Mouse (Mus musculus): ENCODE measurements around the gene Gfra1. TPM values are rescaled to one million over a fixed set of nuclear protein-coding genes. Genes with fewer than 3 reads are reported as not detected.
A peak's percentile ranks its signal among the peaks of the same experiment; 100 is the strongest.

The Gfra1 gene
- polyA plus RNA-seq, 1 experiment from 2014 or later, result 6.6 TPM

- 0 out of 2 replicates have a peak, but pooled peaks cover 3% of the 10 kb centered on the region for H3K9me3 ChIP-seq
- H3K4me3 ChIP-seq, result no peak overlapping the region
- H3K9ac ChIP-seq, result no peak overlapping the region
- peak overlapping the region; percentile 26; the same call in 1 of the 2 replicates for H3K27ac ChIP-seq (replicated peaks)
- H3K4me1 ChIP-seq, result peaks cover 9% of the 10 kb centered on the region
- H3K27me3 ChIP-seq (replicated peaks), result no peaks in the 10 kb centered on the region
- 65% methylated on average over 3 of the region's 3 CpGs for WGBS
- no peaks in the 10 kb centered on the region for H3K36me3 ChIP-seq
- H3K4me2 ChIP-seq, result no peak overlapping the region
- ATAC-seq (ENCODE audit: extremely low read depth, insufficient number of reproducible peaks, low FRiP score, low TSS enrichment), result no peak
Measured at GRCm38 (mm10) chr19:58419278-58419677, 36.4 kb downstream of the Gfra1 start.

GRCm38 (mm10) chr19:58415173-58415572 lies 40.5 kb downstream of the Gfra1 start:
- H3K27ac ChIP-seq (replicated peaks), result no peak overlapping the region
- H3K4me2 ChIP-seq, result no peak overlapping the region
- H3K4me1 ChIP-seq, result peaks cover 13% of the 10 kb centered on the region
- H3K9ac ChIP-seq, result no peak overlapping the region
- ATAC-seq (ENCODE audit: extremely low read depth, insufficient number of reproducible peaks, low FRiP score, low TSS enrichment), result no peak
- H3K4me3 ChIP-seq, result no peak overlapping the region
- no peaks in the 10 kb centered on the region for H3K27me3 ChIP-seq (replicated peaks)
- H3K36me3 ChIP-seq, result no peaks in the 10 kb centered on the region
- H3K9me3 ChIP-seq, result 0 out of 2 replicates have a peak, but pooled peaks cover 3% of the 10 kb centered on the region
- 58% methylated on average over 4 of the region's 4 CpGs for WGBS

GRCm38 (mm10) chr19:58414733-58415132 lies 41.0 kb downstream of the Gfra1 start:
- H3K36me3 ChIP-seq, result no peaks in the 10 kb centered on the region
- H3K9ac ChIP-seq, result no peak overlapping the region
- H3K4me1 ChIP-seq, result peaks cover 10% of the 10 kb centered on the region
- no peak overlapping the region for H3K4me2 ChIP-seq
- ATAC-seq (ENCODE audit: extremely low read depth, insufficient number of reproducible peaks, low FRiP score, low TSS enrichment), result no peak
- no peak overlapping the region for H3K27ac ChIP-seq (replicated peaks)
- no peaks in the 10 kb centered on the region for H3K27me3 ChIP-seq (replicated peaks)
- no peak overlapping the region for H3K4me3 ChIP-seq
- H3K9me3 ChIP-seq, result 0 out of 2 replicates have a peak, but pooled peaks cover 5% of the 10 kb centered on the region

- Histone ChIP-seq H3K36me3 (no peaks in the 10 kb centered on the region), H3K9ac (0 out of 2 replicates have a peak overlapping the region, but pooled peaks have one; percentile 44), H3K27ac (replicated peaks) (no peak overlapping the region), H3K9me3 (0 out of 2 replicates have a peak, but pooled peaks cover 8% of the 10 kb centered on the region), H3K4me2 (peak overlapping the region; percentile 62), H3K4me3 (peak overlapping the region; percentile 30), H3K27me3 (replicated peaks) (no peaks in the 10 kb centered on the region), H3K4me1 (0 out of 2 replicates have a peak, but pooled peaks cover 4% of the 10 kb centered on the region)
- no peak for ATAC-seq (ENCODE audit: extremely low read depth, insufficient number of reproducible peaks, low FRiP score, low TSS enrichment)
- 19% methylated on average over 8 of the region's 8 CpGs for WGBS
Measured at GRCm38 (mm10) chr19:58413290-58413689, 42.4 kb downstream of the Gfra1 start.

- Histone ChIP-seq H3K36me3 (no peaks in the 10 kb centered on the region), H3K27ac (replicated peaks) (no peak overlapping the region), H3K9me3 (0 out of 2 replicates have a peak, but pooled peaks cover 8% of the 10 kb centered on the region), H3K9ac (no peak overlapping the region), H3K4me3 (no peak overlapping the region), H3K4me2 (peak overlapping the region; percentile 62; the same call in 1 of the 2 replicates), H3K4me1 (0 out of 2 replicates have a peak, but pooled peaks cover 4% of the 10 kb centered on the region), H3K27me3 (replicated peaks) (no peaks in the 10 kb centered on the region)
- ATAC-seq (ENCODE audit: extremely low read depth, insufficient number of reproducible peaks, low FRiP score, low TSS enrichment), result no peak
- WGBS, result 60% methylated on average over 2 of the region's 3 CpGs
Measured at GRCm38 (mm10) chr19:58412811-58413210, 42.9 kb downstream of the Gfra1 start.

- Histone ChIP-seq H3K36me3 (no peaks in the 10 kb centered on the region), H3K4me1 (0 out of 2 replicates have a peak, but pooled peaks cover 4% of the 10 kb centered on the region), H3K27ac (replicated peaks) (no peak overlapping the region), H3K4me3 (no peak overlapping the region), H3K9ac (no peak overlapping the region), H3K4me2 (no peak overlapping the region), H3K9me3 (0 out of 2 replicates have a peak, but pooled peaks cover 5% of the 10 kb centered on the region), H3K27me3 (replicated peaks) (no peaks in the 10 kb centered on the region)
- ATAC-seq (ENCODE audit: extremely low read depth, insufficient number of reproducible peaks, low FRiP score, low TSS enrichment), result no peak
Measured at GRCm38 (mm10) chr19:58406726-58407125, 49.0 kb downstream of the Gfra1 start.

GRCm38 (mm10) chr19:58400224-58400623 lies 55.5 kb downstream of the Gfra1 start:
- H3K4me2 ChIP-seq, result no peak overlapping the region
- no peak overlapping the region for H3K4me3 ChIP-seq
- peaks cover 16% of the 10 kb centered on the region for H3K4me1 ChIP-seq
- H3K27ac ChIP-seq (replicated peaks), result no peak overlapping the region
- no peak for ATAC-seq (ENCODE audit: extremely low read depth, insufficient number of reproducible peaks, low FRiP score, low TSS enrichment)
- WGBS, result 80% methylated on average over 3 of the region's 3 CpGs
- H3K9ac ChIP-seq, result no peak overlapping the region
- H3K36me3 ChIP-seq, result no peaks in the 10 kb centered on the region
- H3K27me3 ChIP-seq (replicated peaks), result no peaks in the 10 kb centered on the region
- no peaks in the 10 kb centered on the region for H3K9me3 ChIP-seq

GRCm38 (mm10) chr19:58399166-58399565 lies 56.5 kb downstream of the Gfra1 start:
- Histone ChIP-seq H3K9me3 (no peaks in the 10 kb centered on the region), H3K27ac (replicated peaks) (peak overlapping the region; percentile 36; the same call in 1 of the 2 replicates), H3K9ac (no peak overlapping the region), H3K4me2 (no peak overlapping the region), H3K4me3 (no peak overlapping the region), H3K27me3 (replicated peaks) (no peaks in the 10 kb centered on the region), H3K36me3 (no peaks in the 10 kb centered on the region), H3K4me1 (peaks cover 16% of the 10 kb centered on the region)
- ATAC-seq (ENCODE audit: extremely low read depth, insufficient number of reproducible peaks, low FRiP score, low TSS enrichment), result no peak
- 40% methylated on average over 6 of the region's 6 CpGs for WGBS

- 78% methylated on average over 4 of the region's 4 CpGs for WGBS
- ATAC-seq (ENCODE audit: extremely low read depth, insufficient number of reproducible peaks, low FRiP score, low TSS enrichment), result no peak
- H3K27ac ChIP-seq (replicated peaks), result no peak overlapping the region
Measured at GRCm38 (mm10) chr19:58396604-58396984, 59.1 kb downstream of the Gfra1 start.

GRCm38 (mm10) chr19:58395785-58396603 lies 59.7 kb downstream of the Gfra1 start:
- no peak overlapping the region for H3K27ac ChIP-seq (replicated peaks)
- no peaks in the 10 kb centered on the region for H3K9me3 ChIP-seq
- ATAC-seq (ENCODE audit: extremely low read depth, insufficient number of reproducible peaks, low FRiP score, low TSS enrichment), result no peak
- H3K36me3 ChIP-seq, result no peaks in the 10 kb centered on the region
- H3K4me1 ChIP-seq, result peaks cover 11% of the 10 kb centered on the region
- H3K4me2 ChIP-seq, result no peak overlapping the region
- no peak overlapping the region for H3K4me3 ChIP-seq
- no peak overlapping the region for H3K9ac ChIP-seq
- H3K27me3 ChIP-seq (replicated peaks), result no peaks in the 10 kb centered on the region
- WGBS, result 66% methylated on average over 16 of the region's 16 CpGs

More at GRCm38 (mm10) chr19:58396604-58396984, 59.1 kb downstream of the Gfra1 start:
- H3K4me3 ChIP-seq, result no peak overlapping the region
- H3K4me1 ChIP-seq, result peaks cover 11% of the 10 kb centered on the region
- no peak overlapping the region for H3K4me2 ChIP-seq
- H3K36me3 ChIP-seq, result no peaks in the 10 kb centered on the region
- no peaks in the 10 kb centered on the region for H3K27me3 ChIP-seq (replicated peaks)
- no peak overlapping the region for H3K9ac ChIP-seq
- H3K9me3 ChIP-seq, result no peaks in the 10 kb centered on the region

- 81% methylated on average over 7 of the region's 7 CpGs for WGBS
- ATAC-seq (ENCODE audit: extremely low read depth, insufficient number of reproducible peaks, low FRiP score, low TSS enrichment), result no peak
- Histone ChIP-seq H3K36me3 (no peaks in the 10 kb centered on the region), H3K4me2 (no peak overlapping the region), H3K9me3 (no peaks in the 10 kb centered on the region), H3K4me3 (no peak overlapping the region), H3K9ac (no peak overlapping the region), H3K4me1 (no peaks in the 10 kb centered on the region), H3K27me3 (replicated peaks) (no peaks in the 10 kb centered on the region), H3K27ac (replicated peaks) (no peak overlapping the region)
Measured at GRCm38 (mm10) chr19:58393121-58393520, 62.6 kb downstream of the Gfra1 start.

GRCm38 (mm10) chr19:58391796-58392195 lies 63.9 kb downstream of the Gfra1 start:
- Histone ChIP-seq H3K4me3 (no peak overlapping the region), H3K27me3 (replicated peaks) (no peaks in the 10 kb centered on the region), H3K4me2 (no peak overlapping the region), H3K9me3 (no peaks in the 10 kb centered on the region), H3K36me3 (no peaks in the 10 kb centered on the region), H3K9ac (no peak overlapping the region), H3K4me1 (no peaks in the 10 kb centered on the region), H3K27ac (replicated peaks) (no peak overlapping the region)
- WGBS, result 71% methylated on average over 5 of the region's 5 CpGs
- no peak for ATAC-seq (ENCODE audit: extremely low read depth, insufficient number of reproducible peaks, low FRiP score, low TSS enrichment)
